Mouse (Mus musculus): ENCODE measurements at regions not wholly inside any gene's neighbourhood (a gene's known extent, or its start where the extent isn't known, plus 50 kb on each side); places are given as distances from the start of the nearest gene placed in this dataset.

GRCm38 (mm10) chr14:24754753-24755152, 267.8 kb downstream of the Rps24 start:
- ATAC-seq (ENCODE audit: low FRiP score, low TSS enrichment) = no peak
- H3K4me2 ChIP-seq (replicated peaks; ENCODE audit: low read depth, low read length) = no peak overlapping the region
- no peaks in the 10 kb centered on the region for H3K27me3 ChIP-seq (ENCODE audit: insufficient read depth, low read length)
- H3K4me3 ChIP-seq (ENCODE audit: low read length) = no peak overlapping the region
- WGBS = 60% methylated on average over 1 of the region's 1 CpGs
- no peaks in the 10 kb centered on the region for H3K36me3 ChIP-seq (ENCODE audit: insufficient read depth, low read length)
- H3K9me3 ChIP-seq (ENCODE audit: low read length) = no peaks in the 10 kb centered on the region
- no peak overlapping the region for H3K27ac ChIP-seq (ENCODE audit: low read length)
- no peak overlapping the region for H3K9ac ChIP-seq (replicated peaks; ENCODE audit: low read length)
- peaks cover 11% of the 10 kb centered on the region; the same call in 1 of the 2 replicates for H3K4me1 ChIP-seq (ENCODE audit: insufficient read depth, low read length)

GRCm38 (mm10) chr14:24755426-24756117, 268.6 kb downstream of the Rps24 start:
- Histone ChIP-seq H3K9me3 (ENCODE audit: low read length) (no peaks in the 10 kb centered on the region), H3K4me1 (ENCODE audit: insufficient read depth, low read length) (peaks cover 11% of the 10 kb centered on the region; the same call in 1 of the 2 replicates), H3K4me2 (replicated peaks; ENCODE audit: low read depth, low read length) (no peak overlapping the region), H3K27me3 (ENCODE audit: insufficient read depth, low read length) (no peaks in the 10 kb centered on the region), H3K4me3 (ENCODE audit: low read length) (no peak overlapping the region), H3K27ac (ENCODE audit: low read length) (no peak overlapping the region), H3K9ac (replicated peaks; ENCODE audit: low read length) (no peak overlapping the region), H3K36me3 (ENCODE audit: insufficient read depth, low read length) (no peaks in the 10 kb centered on the region)
- 91% methylated on average over 12 of the region's 12 CpGs for WGBS
- ATAC-seq (ENCODE audit: low FRiP score, low TSS enrichment) = no peak

- WGBS = 67% methylated on average over 1 of the region's 1 CpGs
- Histone ChIP-seq H3K9ac (replicated peaks; ENCODE audit: low read length) (no peak overlapping the region), H3K4me3 (ENCODE audit: low read length) (no peak overlapping the region), H3K27me3 (ENCODE audit: insufficient read depth, low read length) (no peaks in the 10 kb centered on the region), H3K9me3 (ENCODE audit: low read length) (no peaks in the 10 kb centered on the region), H3K36me3 (ENCODE audit: insufficient read depth, low read length) (no peaks in the 10 kb centered on the region), H3K4me2 (replicated peaks; ENCODE audit: low read depth, low read length) (no peak overlapping the region), H3K4me1 (ENCODE audit: insufficient read depth, low read length) (peaks cover 11% of the 10 kb centered on the region; the same call in 1 of the 2 replicates), H3K27ac (ENCODE audit: low read length) (no peak overlapping the region)
- no peak for ATAC-seq (ENCODE audit: low FRiP score, low TSS enrichment)
These were observed 270.4 kb downstream of the Rps24 start for GRCm38 (mm10) chr14:24757302-24757701.

GRCm38 (mm10) chr14:24757843-24758242, 270.9 kb downstream of the Rps24 start:
- WGBS = 47% methylated on average over 1 of the region's 1 CpGs
- Histone ChIP-seq H3K4me3 (ENCODE audit: low read length) (no peak overlapping the region), H3K4me2 (replicated peaks; ENCODE audit: low read depth, low read length) (no peak overlapping the region), H3K36me3 (ENCODE audit: insufficient read depth, low read length) (no peaks in the 10 kb centered on the region), H3K27ac (ENCODE audit: low read length) (no peak overlapping the region), H3K27me3 (ENCODE audit: insufficient read depth, low read length) (no peaks in the 10 kb centered on the region), H3K9me3 (ENCODE audit: low read length) (no peaks in the 10 kb centered on the region), H3K4me1 (ENCODE audit: insufficient read depth, low read length) (peaks cover 12% of the 10 kb centered on the region), H3K9ac (replicated peaks; ENCODE audit: low read length) (no peak overlapping the region)
- ATAC-seq (ENCODE audit: low FRiP score, low TSS enrichment) = no peak

DNA sequence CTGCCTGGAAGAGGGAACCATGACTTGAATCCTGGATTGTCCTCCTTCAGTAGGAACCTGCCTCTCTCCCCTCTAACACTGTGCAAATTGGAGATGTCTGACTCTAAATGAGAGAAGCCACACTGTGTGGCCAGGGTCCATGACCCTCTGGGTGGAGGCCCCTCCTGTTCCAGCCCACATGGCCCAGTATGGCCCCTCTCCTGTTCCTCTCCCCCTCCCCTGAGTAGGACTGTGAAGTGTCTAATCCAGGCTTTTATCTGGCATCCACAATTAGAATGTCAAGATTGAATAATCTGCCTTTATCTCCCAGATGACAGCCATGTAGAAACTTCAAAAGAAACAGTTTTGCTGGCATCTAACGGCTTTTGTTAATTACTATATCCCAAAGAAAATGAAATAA, 274.0 kb downstream of the Rps24 start:
- H3K4me1 ChIP-seq (ENCODE audit: insufficient read depth, low read length) = peaks cover 14% of the 10 kb centered on the region
- no peaks in the 10 kb centered on the region for H3K9me3 ChIP-seq (ENCODE audit: low read length)
- H3K9ac ChIP-seq (replicated peaks; ENCODE audit: low read length) = no peak overlapping the region
- H3K27me3 ChIP-seq (ENCODE audit: insufficient read depth, low read length) = no peaks in the 10 kb centered on the region
- WGBS = 70% methylated on average over 1 of the region's 1 CpGs
- no peak overlapping the region for H3K4me2 ChIP-seq (replicated peaks; ENCODE audit: low read depth, low read length)
- no peak overlapping the region for H3K27ac ChIP-seq (ENCODE audit: low read length)
- no peak for ATAC-seq (ENCODE audit: low FRiP score, low TSS enrichment)
- H3K36me3 ChIP-seq (ENCODE audit: insufficient read depth, low read length) = no peaks in the 10 kb centered on the region
- H3K4me3 ChIP-seq (ENCODE audit: low read length) = no peak overlapping the region

GRCm38 (mm10) chr14:24762468-24763274, 275.7 kb downstream of the Rps24 start:
- peak; percentile 62; the same call in 1 of the 2 replicates for ATAC-seq (ENCODE audit: low FRiP score, low TSS enrichment)
- H3K27ac ChIP-seq (ENCODE audit: low read length) = no peak overlapping the region
- no peak overlapping the region for H3K9ac ChIP-seq (replicated peaks; ENCODE audit: low read length)
- no peaks in the 10 kb centered on the region for H3K9me3 ChIP-seq (ENCODE audit: low read length)
- H3K4me2 ChIP-seq (replicated peaks; ENCODE audit: low read depth, low read length) = no peak overlapping the region
- H3K4me3 ChIP-seq (ENCODE audit: low read length) = no peak overlapping the region
- H3K27me3 ChIP-seq (ENCODE audit: insufficient read depth, low read length) = no peaks in the 10 kb centered on the region
- peaks cover 12% of the 10 kb centered on the region for H3K4me1 ChIP-seq (ENCODE audit: insufficient read depth, low read length)
- no peaks in the 10 kb centered on the region for H3K36me3 ChIP-seq (ENCODE audit: insufficient read depth, low read length)
- WGBS = 14% methylated on average over 7 of the region's 7 CpGs

DNA sequence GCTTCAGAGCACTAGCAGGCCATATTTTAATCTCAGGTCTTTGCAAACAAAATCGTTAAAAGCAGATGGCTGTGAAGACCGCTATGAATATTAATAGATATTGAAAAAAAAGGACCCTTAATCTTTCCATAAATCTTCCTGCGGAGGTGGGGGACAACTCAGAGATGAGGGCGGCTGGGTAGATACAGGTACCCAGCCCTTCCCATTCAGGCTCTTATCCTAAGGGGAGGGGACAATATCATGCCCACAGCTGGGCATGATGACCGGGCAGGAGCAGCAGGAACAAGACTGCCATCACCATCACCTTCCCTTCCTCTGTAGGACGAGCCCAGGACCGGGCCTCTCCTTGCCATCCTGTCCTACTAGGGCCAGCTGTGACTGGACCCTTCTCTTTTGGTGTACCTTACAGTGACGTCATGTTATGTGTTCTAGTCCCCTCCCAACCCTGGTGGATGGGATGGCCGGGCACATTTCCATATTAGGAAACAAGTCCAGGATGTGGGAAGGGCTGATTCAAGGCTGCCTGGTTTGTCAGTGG, 276.4 kb downstream of the Rps24 start:
- peaks cover 6% of the 10 kb centered on the region; the same call in 1 of the 2 replicates for H3K4me1 ChIP-seq (ENCODE audit: insufficient read depth, low read length)
- no peak overlapping the region for H3K4me3 ChIP-seq (ENCODE audit: low read length)
- 45% methylated on average over 9 of the region's 9 CpGs for WGBS
- no peaks in the 10 kb centered on the region for H3K27me3 ChIP-seq (ENCODE audit: insufficient read depth, low read length)
- no peak overlapping the region for H3K27ac ChIP-seq (ENCODE audit: low read length)
- ATAC-seq (ENCODE audit: low FRiP score, low TSS enrichment) = no peak
- no peak overlapping the region for H3K4me2 ChIP-seq (replicated peaks; ENCODE audit: low read depth, low read length)
- no peak overlapping the region for H3K9ac ChIP-seq (replicated peaks; ENCODE audit: low read length)
- no peaks in the 10 kb centered on the region for H3K36me3 ChIP-seq (ENCODE audit: insufficient read depth, low read length)
- no peaks in the 10 kb centered on the region for H3K9me3 ChIP-seq (ENCODE audit: low read length)

DNA sequence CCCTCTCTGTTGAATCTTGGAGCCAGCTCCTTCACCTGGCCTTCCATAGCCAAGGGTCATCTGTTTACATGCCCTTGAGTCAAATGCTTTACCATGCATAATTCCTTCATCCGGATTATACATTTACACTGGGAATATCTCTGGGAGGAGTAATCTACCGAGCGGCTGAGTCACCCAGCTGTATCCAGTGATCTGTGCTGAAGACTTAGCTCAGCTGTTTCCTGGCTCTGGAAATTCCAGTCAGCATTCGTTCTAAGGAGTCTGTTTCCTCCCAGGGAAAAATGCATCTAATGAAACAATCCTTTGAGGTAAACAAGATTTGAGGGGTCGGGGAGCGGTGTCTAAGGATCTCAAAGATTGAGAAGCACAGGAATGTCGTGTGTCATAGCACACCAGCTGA, 276.9 kb downstream of the Rps24 start:
- Histone ChIP-seq H3K4me2 (replicated peaks; ENCODE audit: low read depth, low read length) (no peak overlapping the region), H3K27ac (ENCODE audit: low read length) (no peak overlapping the region), H3K9ac (replicated peaks; ENCODE audit: low read length) (no peak overlapping the region), H3K27me3 (ENCODE audit: insufficient read depth, low read length) (no peaks in the 10 kb centered on the region), H3K4me3 (ENCODE audit: low read length) (no peak overlapping the region), H3K36me3 (ENCODE audit: insufficient read depth, low read length) (no peaks in the 10 kb centered on the region), H3K9me3 (ENCODE audit: low read length) (no peaks in the 10 kb centered on the region), H3K4me1 (ENCODE audit: insufficient read depth, low read length) (peaks cover 4% of the 10 kb centered on the region; the same call in 1 of the 2 replicates)
- 57% methylated on average over 7 of the region's 7 CpGs for WGBS
- no peak for ATAC-seq (ENCODE audit: low FRiP score, low TSS enrichment)

DNA sequence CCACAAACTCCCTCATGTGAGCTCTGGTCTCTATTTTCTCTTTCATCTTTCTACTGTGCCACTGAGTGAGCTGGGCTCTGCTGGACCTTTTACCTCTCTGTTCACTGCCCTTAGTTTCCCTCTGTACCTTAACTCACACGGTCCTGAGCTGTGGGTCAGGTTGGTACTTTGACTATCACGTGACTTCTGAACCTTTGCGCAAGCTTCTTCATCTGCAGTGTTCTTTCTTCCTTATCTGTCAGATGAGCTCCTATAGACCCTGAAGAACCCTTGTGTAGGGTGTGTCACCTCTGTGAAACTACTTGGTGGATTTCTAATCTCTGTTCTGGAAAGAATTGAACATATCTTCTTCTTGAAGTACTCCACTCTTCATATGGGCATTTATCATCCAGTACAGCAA, 279.3 kb downstream of the Rps24 start:
- H3K4me2 ChIP-seq (replicated peaks; ENCODE audit: low read depth, low read length) = no peak overlapping the region
- H3K4me1 ChIP-seq (ENCODE audit: insufficient read depth, low read length) = peaks cover 7% of the 10 kb centered on the region
- 78% methylated on average over 3 of the region's 3 CpGs for WGBS
- no peaks in the 10 kb centered on the region for H3K27me3 ChIP-seq (ENCODE audit: insufficient read depth, low read length)
- H3K36me3 ChIP-seq (ENCODE audit: insufficient read depth, low read length) = no peaks in the 10 kb centered on the region
- no peak overlapping the region for H3K27ac ChIP-seq (ENCODE audit: low read length)
- H3K9me3 ChIP-seq (ENCODE audit: low read length) = no peaks in the 10 kb centered on the region
- no peak overlapping the region for H3K4me3 ChIP-seq (ENCODE audit: low read length)
- no peak for ATAC-seq (ENCODE audit: low FRiP score, low TSS enrichment)
- no peak overlapping the region for H3K9ac ChIP-seq (replicated peaks; ENCODE audit: low read length)

DNA sequence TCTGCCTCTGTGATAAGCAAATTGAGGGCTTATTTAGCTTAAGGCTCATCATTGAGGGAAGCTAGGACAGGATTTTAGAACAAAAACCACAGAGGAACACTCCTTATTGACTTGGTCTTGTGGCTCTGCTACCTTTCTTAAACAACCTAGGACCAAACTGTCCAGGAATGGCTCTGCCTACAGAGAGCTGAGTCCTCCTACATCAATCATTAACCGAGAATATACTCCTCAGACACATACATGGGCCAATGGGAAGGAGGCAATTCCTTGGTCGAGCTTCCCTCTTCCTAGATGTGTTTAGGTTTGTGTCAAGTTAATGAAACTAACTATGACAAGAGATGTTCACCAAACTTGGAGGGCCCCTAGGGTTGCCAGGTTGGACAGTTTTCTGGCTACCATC, 279.8 kb downstream of the Rps24 start:
- 67% methylated on average over 2 of the region's 2 CpGs for WGBS
- no peak for ATAC-seq (ENCODE audit: low FRiP score, low TSS enrichment)

More for the DNA sequence above, 279.8 kb downstream of the Rps24 start:
- H3K27ac ChIP-seq (ENCODE audit: low read length) = no peak overlapping the region
- no peaks in the 10 kb centered on the region for H3K27me3 ChIP-seq (ENCODE audit: insufficient read depth, low read length)
- no peak overlapping the region for H3K4me3 ChIP-seq (ENCODE audit: low read length)
- no peaks in the 10 kb centered on the region for H3K9me3 ChIP-seq (ENCODE audit: low read length)
- no peaks in the 10 kb centered on the region for H3K36me3 ChIP-seq (ENCODE audit: insufficient read depth, low read length)
- peaks cover 7% of the 10 kb centered on the region for H3K4me1 ChIP-seq (ENCODE audit: insufficient read depth, low read length)
- H3K4me2 ChIP-seq (replicated peaks; ENCODE audit: low read depth, low read length) = no peak overlapping the region
- H3K9ac ChIP-seq (replicated peaks; ENCODE audit: low read length) = no peak overlapping the region

All from kidney, embryonic 16.5 days (tissue).